Mouse (Mus musculus): ENCODE measurements around the gene Cenpm. TPM values are rescaled to one million over a fixed set of nuclear protein-coding genes. Genes with fewer than 3 reads are reported as not detected.

The Cenpm gene
- polyA plus RNA-seq, 1 experiment from 2014 or later, result 24.0 TPM

DNA sequence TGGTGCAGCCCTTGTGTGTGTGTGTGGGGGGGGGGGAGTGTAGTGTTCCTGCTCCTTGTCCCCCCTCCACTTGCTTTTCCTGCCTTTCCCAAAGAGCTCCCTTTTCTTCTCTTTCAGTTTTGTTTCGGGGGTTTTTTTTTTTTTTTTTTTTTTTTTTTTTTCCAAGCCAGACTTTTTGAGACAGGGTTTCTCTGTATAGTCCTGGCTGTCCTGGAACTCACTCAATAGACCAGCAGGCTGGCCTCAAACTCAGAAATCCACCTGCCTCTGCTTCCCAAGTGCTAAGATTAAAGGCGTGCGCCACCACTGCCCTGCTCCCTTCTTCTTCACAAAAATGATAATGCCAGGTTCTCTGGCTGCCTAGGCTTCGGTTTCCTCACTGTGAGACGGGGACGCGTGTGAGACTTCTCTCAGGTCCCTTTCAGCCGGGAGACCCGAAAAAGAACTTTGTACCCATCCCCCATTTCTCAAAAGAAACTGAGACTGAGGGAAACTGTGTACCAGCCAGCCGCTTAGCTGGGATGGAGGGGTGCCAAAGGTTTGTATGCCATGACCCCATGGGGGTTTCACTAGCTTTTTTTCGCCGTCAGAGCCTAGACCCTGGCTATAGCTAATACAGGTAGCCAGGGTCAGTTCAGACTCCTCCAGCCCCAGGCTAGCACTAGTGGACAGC, 24.4 kb downstream of the Cenpm start:
- Histone ChIP-seq H3K27ac (ENCODE audit: low read depth, low read length) (no peak overlapping the region), H3K4me2 (ENCODE audit: low read length) (no peak overlapping the region), H3K4me3 (ENCODE audit: low read length) (no peak overlapping the region), H3K9ac (ENCODE audit: low read depth, low read length) (no peak overlapping the region), H3K9me3 (ENCODE audit: control insufficient read depth, low read length) (no peaks in the 10 kb centered on the region), H3K27me3 (replicated peaks; ENCODE audit: control insufficient read depth, insufficient read depth, low read length) (peaks cover 11% of the 10 kb centered on the region), H3K36me3 (ENCODE audit: control insufficient read depth, insufficient read depth, low read length) (no peaks in the 10 kb centered on the region), H3K4me1 (ENCODE audit: control insufficient read depth, insufficient read depth, low read depth, low read length) (peaks cover 15% of the 10 kb centered on the region)
- 62% methylated on average over 12 of the region's 12 CpGs for WGBS
- no peak for ATAC-seq

DNA sequence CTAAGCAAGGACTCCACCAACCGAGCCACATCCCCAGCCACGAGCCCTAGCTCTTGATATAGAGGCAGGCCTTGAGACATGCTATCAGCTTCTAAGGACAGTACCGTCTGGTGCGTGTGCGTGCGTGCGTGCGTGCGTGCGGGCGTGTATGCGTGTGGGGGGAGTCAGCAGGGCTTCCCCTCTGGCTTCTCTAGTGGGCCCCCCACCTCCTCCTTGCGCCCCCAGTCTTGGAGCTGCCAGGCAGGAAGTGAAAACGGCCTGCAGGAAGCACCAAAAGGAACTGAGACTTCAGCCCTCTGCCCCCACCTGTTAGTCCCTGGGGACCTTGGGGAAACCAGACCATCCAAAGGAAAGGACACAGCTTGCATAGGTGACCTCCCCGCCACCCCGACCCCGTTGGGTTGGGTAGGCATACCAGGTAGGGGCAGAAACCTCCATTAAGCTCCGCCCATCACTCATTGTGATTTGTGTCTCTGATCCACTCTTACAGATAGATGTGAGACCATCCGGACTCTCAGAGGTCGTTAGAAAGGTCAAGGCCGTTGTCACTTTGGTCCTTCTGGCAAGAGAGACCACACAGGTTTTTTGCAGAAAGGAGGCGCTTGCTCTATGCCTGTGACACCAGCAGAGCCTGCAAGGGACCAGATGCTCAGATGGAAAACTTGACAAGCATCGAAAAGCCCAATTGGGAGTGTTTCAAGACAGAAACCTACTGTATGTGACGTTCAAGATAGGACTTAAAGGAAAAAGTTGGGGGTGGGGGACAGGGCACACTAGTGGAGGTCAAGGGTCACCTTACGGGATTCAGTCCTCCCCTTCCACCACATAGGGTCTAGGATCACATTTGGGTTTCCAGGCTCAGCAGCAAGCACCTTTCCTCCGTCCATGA, 25.5 kb downstream of the Cenpm start:
- Histone ChIP-seq H3K4me3 (ENCODE audit: low read length) (no peak overlapping the region), H3K4me2 (ENCODE audit: low read length) (no peak overlapping the region), H3K36me3 (ENCODE audit: control insufficient read depth, insufficient read depth, low read length) (no peaks in the 10 kb centered on the region), H3K4me1 (ENCODE audit: control insufficient read depth, insufficient read depth, low read depth, low read length) (peaks cover 9% of the 10 kb centered on the region), H3K9ac (ENCODE audit: low read depth, low read length) (no peak overlapping the region), H3K27me3 (replicated peaks; ENCODE audit: control insufficient read depth, insufficient read depth, low read length) (peaks cover 13% of the 10 kb centered on the region), H3K27ac (ENCODE audit: low read depth, low read length) (no peak overlapping the region), H3K9me3 (ENCODE audit: control insufficient read depth, low read length) (no peaks in the 10 kb centered on the region)
- no peak for ATAC-seq
- WGBS, result 81% methylated on average over 26 of the region's 26 CpGs

DNA sequence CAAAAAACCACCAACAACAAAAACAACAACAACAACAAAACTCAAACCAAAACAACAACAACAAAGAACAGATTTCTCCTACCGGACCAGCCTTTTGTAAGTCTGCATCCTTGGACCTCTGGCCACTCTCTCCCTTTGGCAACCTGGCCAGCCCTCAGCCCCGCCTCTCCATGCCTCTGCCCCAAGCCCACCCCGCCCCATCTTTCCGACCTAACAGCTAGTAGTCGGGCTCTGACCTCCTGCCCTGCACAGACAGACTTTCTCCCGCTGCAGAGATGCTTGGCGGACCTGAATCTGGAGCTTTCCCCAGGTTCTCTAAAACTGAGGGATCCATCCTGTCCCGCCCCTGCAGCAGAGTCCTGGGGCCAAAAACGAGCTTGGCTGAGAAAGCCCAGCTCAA, 26.6 kb downstream of the Cenpm start:
- no peak overlapping the region for H3K4me3 ChIP-seq (ENCODE audit: low read length)
- no peaks in the 10 kb centered on the region for H3K36me3 ChIP-seq (ENCODE audit: control insufficient read depth, insufficient read depth, low read length)
- no peak overlapping the region for H3K9ac ChIP-seq (ENCODE audit: low read depth, low read length)
- H3K27ac ChIP-seq (ENCODE audit: low read depth, low read length), result no peak overlapping the region
- ATAC-seq, result no peak
- no peak overlapping the region for H3K4me2 ChIP-seq (ENCODE audit: low read length)
- WGBS, result 33% methylated on average over 9 of the region's 9 CpGs
- no peaks in the 10 kb centered on the region for H3K9me3 ChIP-seq (ENCODE audit: control insufficient read depth, low read length)
- peaks cover 16% of the 10 kb centered on the region for H3K27me3 ChIP-seq (replicated peaks; ENCODE audit: control insufficient read depth, insufficient read depth, low read length)
- H3K4me1 ChIP-seq (ENCODE audit: control insufficient read depth, insufficient read depth, low read depth, low read length), result peaks cover 5% of the 10 kb centered on the region; the same call in 1 of the 2 replicates

DNA sequence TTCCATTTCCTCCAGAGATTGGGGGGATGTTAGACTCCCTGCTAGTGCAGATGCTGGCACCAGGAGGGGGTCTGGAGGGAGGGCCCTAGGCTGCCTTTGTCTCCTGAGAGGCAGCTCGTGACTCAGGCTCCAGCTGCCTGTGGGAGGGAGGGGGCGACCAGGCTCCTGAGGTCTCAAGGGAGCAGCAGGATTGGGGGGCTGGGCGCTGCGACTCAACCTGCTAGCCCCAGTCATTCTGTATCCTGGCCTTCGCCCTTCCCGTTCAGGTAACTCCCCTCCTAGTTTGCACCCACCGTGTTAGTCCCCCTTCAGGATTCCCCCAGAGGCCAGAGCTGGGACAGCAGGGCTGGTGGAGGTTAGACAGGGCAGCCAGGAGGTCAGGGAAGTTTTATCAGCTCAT, 27.5 kb downstream of the Cenpm start:
- 11% methylated on average over 6 of the region's 7 CpGs for WGBS
- Histone ChIP-seq H3K27ac (ENCODE audit: low read depth, low read length) (no peak overlapping the region), H3K4me3 (ENCODE audit: low read length) (no peak overlapping the region), H3K36me3 (ENCODE audit: control insufficient read depth, insufficient read depth, low read length) (no peaks in the 10 kb centered on the region), H3K27me3 (replicated peaks; ENCODE audit: control insufficient read depth, insufficient read depth, low read length) (peaks cover 22% of the 10 kb centered on the region), H3K9me3 (ENCODE audit: control insufficient read depth, low read length) (no peaks in the 10 kb centered on the region), H3K4me1 (ENCODE audit: control insufficient read depth, insufficient read depth, low read depth, low read length) (peaks cover 12% of the 10 kb centered on the region), H3K9ac (ENCODE audit: low read depth, low read length) (no peak overlapping the region), H3K4me2 (ENCODE audit: low read length) (no peak overlapping the region)
- no peak for ATAC-seq

DNA sequence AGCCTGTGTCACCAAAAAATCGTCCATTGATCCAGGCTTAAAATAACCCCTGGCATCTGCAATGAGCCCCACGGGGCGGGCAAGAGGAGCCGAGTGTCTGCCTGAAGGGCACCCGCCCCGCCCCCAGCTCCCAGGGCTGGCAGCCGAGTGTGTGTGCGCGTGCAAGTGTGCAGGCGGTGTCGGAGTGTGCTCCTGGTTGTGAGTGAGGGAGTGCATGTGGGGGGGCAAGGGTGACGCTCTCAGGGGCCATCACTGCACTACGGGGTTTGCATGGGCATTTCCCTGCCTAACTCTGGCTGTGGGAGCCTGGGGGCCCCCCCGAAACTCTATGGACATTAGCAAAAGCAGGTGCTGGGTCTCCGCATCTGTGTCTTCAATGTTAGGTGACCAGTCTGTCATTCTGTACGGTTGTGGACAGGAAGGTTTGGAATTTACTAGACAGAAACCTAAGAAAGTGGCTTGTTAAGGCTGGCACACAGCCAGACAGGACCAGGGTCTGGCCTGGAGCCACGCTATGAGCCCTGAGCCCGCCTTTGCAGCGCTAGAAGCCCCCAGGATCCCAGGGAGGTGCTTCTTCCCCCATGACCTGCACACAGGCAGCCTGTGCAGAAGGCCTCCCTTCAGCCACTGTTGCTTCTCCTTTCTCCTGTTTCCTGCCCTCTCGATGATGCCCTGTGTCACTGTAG, 28.3 kb downstream of the Cenpm start:
- Histone ChIP-seq H3K4me3 (ENCODE audit: low read length) (no peak overlapping the region), H3K4me1 (ENCODE audit: control insufficient read depth, insufficient read depth, low read depth, low read length) (peaks cover 19% of the 10 kb centered on the region), H3K27me3 (replicated peaks; ENCODE audit: control insufficient read depth, insufficient read depth, low read length) (peaks cover 28% of the 10 kb centered on the region), H3K9ac (ENCODE audit: low read depth, low read length) (no peak overlapping the region), H3K9me3 (ENCODE audit: control insufficient read depth, low read length) (no peaks in the 10 kb centered on the region), H3K27ac (ENCODE audit: low read depth, low read length) (no peak overlapping the region), H3K36me3 (ENCODE audit: control insufficient read depth, insufficient read depth, low read length) (no peaks in the 10 kb centered on the region), H3K4me2 (ENCODE audit: low read length) (no peak overlapping the region)
- WGBS, result 38% methylated on average over 20 of the region's 20 CpGs
- ATAC-seq, result no peak

DNA sequence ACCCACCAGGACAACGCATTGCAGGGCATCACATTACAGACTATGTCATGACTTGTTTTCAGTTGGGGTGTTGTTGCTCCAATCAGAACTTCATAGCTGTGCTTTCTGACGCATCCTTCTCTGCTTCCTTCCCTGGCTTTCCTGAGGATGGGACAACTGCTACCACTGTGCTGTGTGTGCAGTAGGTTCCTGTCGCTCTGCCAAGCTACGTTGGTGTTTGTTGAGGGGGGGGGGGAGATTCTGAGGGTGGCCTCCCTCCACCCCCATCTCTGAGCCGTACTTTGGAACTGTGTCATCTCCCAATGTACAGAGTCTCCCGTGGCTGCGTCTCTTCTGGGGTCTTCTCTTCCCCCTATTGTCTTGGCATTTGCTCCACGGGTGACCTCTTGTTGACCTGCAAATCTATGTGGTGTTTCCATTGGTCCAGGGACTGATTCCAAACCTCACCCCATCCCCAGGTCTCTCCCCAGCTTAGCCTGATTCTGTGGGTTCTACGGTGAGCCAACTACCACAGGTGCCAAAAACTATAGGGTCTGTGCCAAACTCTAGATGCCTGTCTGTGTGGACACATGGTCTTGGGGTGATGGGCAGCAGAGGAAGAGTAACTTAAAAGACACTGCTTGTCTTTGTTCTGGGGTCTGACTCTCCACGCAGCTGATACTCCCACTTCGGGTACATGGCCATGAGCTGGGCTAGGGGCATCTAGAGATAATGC, 29.1 kb downstream of the Cenpm start:
- Histone ChIP-seq H3K27me3 (replicated peaks; ENCODE audit: control insufficient read depth, insufficient read depth, low read length) (peaks cover 36% of the 10 kb centered on the region), H3K27ac (ENCODE audit: low read depth, low read length) (no peak overlapping the region), H3K9ac (ENCODE audit: low read depth, low read length) (no peak overlapping the region), H3K4me3 (ENCODE audit: low read length) (no peak overlapping the region), H3K4me2 (ENCODE audit: low read length) (no peak overlapping the region), H3K36me3 (ENCODE audit: control insufficient read depth, insufficient read depth, low read length) (no peaks in the 10 kb centered on the region), H3K4me1 (ENCODE audit: control insufficient read depth, insufficient read depth, low read depth, low read length) (peaks cover 21% of the 10 kb centered on the region), H3K9me3 (ENCODE audit: control insufficient read depth, low read length) (no peaks in the 10 kb centered on the region)
- no peak for ATAC-seq
- whole genome bisulfite sequencing, result 29% methylated on average over 11 of the region's 11 CpGs

DNA sequence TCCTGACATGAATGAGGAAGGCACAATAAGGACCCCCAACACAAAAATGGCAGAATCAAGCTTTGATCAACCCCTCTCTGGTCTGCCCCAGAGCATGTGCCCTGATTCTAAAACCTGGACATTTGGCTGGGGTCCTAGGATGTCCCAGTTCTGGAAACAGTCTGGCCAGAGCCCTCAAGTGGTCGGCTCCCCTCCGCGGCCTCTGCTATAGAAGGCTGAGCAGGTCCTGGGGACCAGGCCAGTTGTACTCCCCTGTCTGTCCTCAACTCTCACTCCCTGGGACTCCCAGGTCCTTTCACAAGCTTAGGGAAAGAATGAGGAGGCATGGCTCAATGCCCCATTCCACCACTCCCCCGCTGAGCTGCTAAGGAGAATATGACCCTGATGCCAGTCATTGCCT, 31.3 kb downstream of the Cenpm start:
- H3K4me2 ChIP-seq (ENCODE audit: low read length), result no peak overlapping the region; the same call in 1 of the 2 replicates
- ATAC-seq, result no peak

DNA sequence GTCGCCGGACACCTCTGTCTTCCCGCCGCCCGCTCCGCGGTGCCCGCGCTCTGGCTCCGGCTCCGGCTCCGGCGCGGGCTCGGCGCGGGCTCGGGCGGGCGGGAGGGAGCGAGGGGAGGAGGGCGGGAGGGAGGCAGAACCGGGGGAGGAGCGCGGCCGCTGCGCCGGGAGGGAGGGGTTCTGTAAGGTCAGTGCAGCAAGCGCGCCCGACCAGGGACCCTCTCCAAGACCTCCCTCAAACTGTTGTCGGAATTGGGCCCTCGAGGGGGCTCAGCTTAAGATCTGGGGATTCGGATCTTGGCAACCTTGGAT, 31.8 kb downstream of the Cenpm start, which contains the start of gene Shisa8:
Gene Shisa8 (minus strand): TSS at position 64 of the 312 bp plus-strand sequence.
- peak within 1 kb of the TSS; percentile 62 for H3K9ac ChIP-seq (ENCODE audit: low read depth, low read length)
- 1% methylated on average over 27 of the region's 34 CpGs for WGBS
- peaks cover 53% of the 10 kb centered on the region for H3K27me3 ChIP-seq (replicated peaks; ENCODE audit: control insufficient read depth, insufficient read depth, low read length)
- no peaks in the 10 kb centered on the region for H3K36me3 ChIP-seq (ENCODE audit: control insufficient read depth, insufficient read depth, low read length)
- peaks cover 24% of the 10 kb centered on the region for H3K4me1 ChIP-seq (ENCODE audit: control insufficient read depth, insufficient read depth, low read depth, low read length)
- H3K4me2 ChIP-seq (ENCODE audit: low read length), result peak within 1 kb of the TSS; percentile 74
- H3K9me3 ChIP-seq (ENCODE audit: control insufficient read depth, low read length), result no peaks in the 10 kb centered on the region
- ATAC-seq, result no peak
- H3K27ac ChIP-seq (ENCODE audit: low read depth, low read length), result no peak within 1 kb of the TSS
- peak within 1 kb of the TSS; percentile 53 for H3K4me3 ChIP-seq (ENCODE audit: low read length)

More for the DNA sequence above, 31.3 kb downstream of the Cenpm start:
- Histone ChIP-seq H3K27ac (ENCODE audit: low read depth, low read length) (no peak overlapping the region), H3K27me3 (replicated peaks; ENCODE audit: control insufficient read depth, insufficient read depth, low read length) (peaks cover 52% of the 10 kb centered on the region), H3K9me3 (ENCODE audit: control insufficient read depth, low read length) (no peaks in the 10 kb centered on the region), H3K36me3 (ENCODE audit: control insufficient read depth, insufficient read depth, low read length) (no peaks in the 10 kb centered on the region), H3K9ac (ENCODE audit: low read depth, low read length) (no peak overlapping the region), H3K4me1 (ENCODE audit: control insufficient read depth, insufficient read depth, low read depth, low read length) (peaks cover 21% of the 10 kb centered on the region), H3K4me3 (ENCODE audit: low read length) (no peak overlapping the region)
- WGBS, result 11% methylated on average over 4 of the region's 4 CpGs
